Mouse (Mus musculus): ENCODE measurements at regions not wholly inside any gene's neighbourhood (a gene's known extent, or its start where the extent isn't known, plus 50 kb on each side); places are given as distances from the start of the nearest gene placed in this dataset.

GRCm38 (mm10) chr13:70103903-70104302, 301.7 kb downstream of the Med10 start:
- DNase-seq (ENCODE audit: low spot score): no peak
- intact Hi-C loops (cut with DNase I): no loop called here

- no peak for DNase-seq (ENCODE audit: low spot score)
- intact Hi-C loops (cut with DNase I): no loop called here
These were observed 313.4 kb downstream of the Med10 start for GRCm38 (mm10) chr13:70115576-70115975.

- intact Hi-C loops (cut with DNase I): no loop called here
These were observed 322.8 kb downstream of the Med10 start for GRCm38 (mm10) chr13:70124860-70125545.

GRCm38 (mm10) chr13:70127310-70127709, 325.1 kb downstream of the Med10 start:
- no peak for DNase-seq (ENCODE audit: low spot score)
- intact Hi-C loops (cut with DNase I): no loop called here

More at GRCm38 (mm10) chr13:70124860-70125545, 322.8 kb downstream of the Med10 start:
- no peak for DNase-seq (ENCODE audit: low spot score)

- DNase-seq (ENCODE audit: low spot score): no peak
- intact Hi-C loops (cut with DNase I): no loop called here
These were observed 332.3 kb downstream of the Med10 start for GRCm38 (mm10) chr13:70134544-70134943.

- no peak for DNase-seq (ENCODE audit: low spot score)
- intact Hi-C loops (cut with DNase I): no loop called here
These were observed 334.0 kb downstream of the Med10 start for GRCm38 (mm10) chr13:70136209-70136608.

GRCm38 (mm10) chr13:70144461-70144860, 342.3 kb downstream of the Med10 start:
- intact Hi-C loops (cut with DNase I): no loop called here
- DNase-seq (ENCODE audit: low spot score): no peak

GRCm38 (mm10) chr13:70145466-70145865, 343.3 kb downstream of the Med10 start:
- intact Hi-C loops (cut with DNase I): no loop called here
- no peak for DNase-seq (ENCODE audit: low spot score)

GRCm38 (mm10) chr13:70149041-70149898, 347.1 kb downstream of the Med10 start:
- intact Hi-C loops (cut with DNase I): no loop called here

GRCm38 (mm10) chr13:70149899-70150184, 347.6 kb downstream of the Med10 start:
- intact Hi-C loops (cut with DNase I): no loop called here
- no peak for DNase-seq (ENCODE audit: low spot score)

More at GRCm38 (mm10) chr13:70149041-70149898, 347.1 kb downstream of the Med10 start:
- DNase-seq (ENCODE audit: low spot score): no peak

- DNase-seq (ENCODE audit: low spot score): no peak
- intact Hi-C loops (cut with DNase I): no loop called here
These were observed 350.9 kb downstream of the Med10 start for GRCm38 (mm10) chr13:70153062-70153461.

GRCm38 (mm10) chr13:70155596-70155995, 353.4 kb downstream of the Med10 start:
- intact Hi-C loops (cut with DNase I): no loop called here
- no peak for DNase-seq (ENCODE audit: low spot score)

GRCm38 (mm10) chr13:70156975-70157588, 354.9 kb downstream of the Med10 start:
- DNase-seq (ENCODE audit: low spot score): no peak
- intact Hi-C loops (cut with DNase I): no loop called here

- DNase-seq (ENCODE audit: low spot score): no peak
- intact Hi-C loops (cut with DNase I): no loop called here
These were observed 356.9 kb downstream of the Med10 start for GRCm38 (mm10) chr13:70159065-70159464.

- no peak for DNase-seq (ENCODE audit: low spot score)
- intact Hi-C loops (cut with DNase I): no loop called here
These were observed 357.4 kb downstream of the Med10 start for GRCm38 (mm10) chr13:70159604-70160003.

GRCm38 (mm10) chr13:70162115-70162514, 359.9 kb downstream of the Med10 start:
- DNase-seq (ENCODE audit: low spot score): no peak
- intact Hi-C loops (cut with DNase I): no loop called here

GRCm38 (mm10) chr13:70165511-70166225, 363.5 kb downstream of the Med10 start:
- intact Hi-C loops (cut with DNase I): no loop called here
- no peak for DNase-seq (ENCODE audit: low spot score)

- intact Hi-C loops (cut with DNase I): no loop called here
- DNase-seq (ENCODE audit: low spot score): no peak
These were observed 365.6 kb downstream of the Med10 start for GRCm38 (mm10) chr13:70167747-70168146.

- intact Hi-C loops (cut with DNase I): no loop called here
- no peak for DNase-seq (ENCODE audit: low spot score)
These were observed 366.7 kb downstream of the Med10 start for GRCm38 (mm10) chr13:70168906-70169305.

GRCm38 (mm10) chr13:70177066-70177465, 374.9 kb downstream of the Med10 start:
- intact Hi-C loops (cut with DNase I): no loop called here
- no peak for DNase-seq (ENCODE audit: low spot score)
